Mouse (Mus musculus): Measurements from ENCODE around the gene Cpa4.
A peak's percentile ranks its signal among the peaks of the same experiment; 100 is the strongest.

Gene Cpa4

GRCm38 (mm10) chr6:30568069-30568468, at the start of gene Cpa4:
Gene Cpa4 (plus strand): TSS chr6:30568369.
- DNase-seq, result no peak

- DNase-seq, result no peak
Observed at GRCm38 (mm10) chr6:30520400-30520799, 47.8 kb upstream of the Cpa4 start.

GRCm38 (mm10) chr6:30525456-30526332, 42.5 kb upstream of the Cpa4 start:
- no peak for DNase-seq

- peak; percentile 31 to 36 for DNase-seq
Observed at GRCm38 (mm10) chr6:30526586-30527515, 41.3 kb upstream of the Cpa4 start.

- no peak for DNase-seq
Observed at GRCm38 (mm10) chr6:30528800-30529199, 39.4 kb upstream of the Cpa4 start.

- DNase-seq, result peak; percentile 70 to 76
Observed at GRCm38 (mm10) chr6:30535340-30535739, 32.8 kb upstream of the Cpa4 start.

- no peak for DNase-seq
Observed at GRCm38 (mm10) chr6:30538240-30538639, 29.9 kb upstream of the Cpa4 start.

- DNase-seq, result no peak
Observed at GRCm38 (mm10) chr6:30538800-30539199, 29.4 kb upstream of the Cpa4 start.

GRCm38 (mm10) chr6:30541009-30541799, 27.0 kb upstream of the Cpa4 start, which contains the start of gene Cpa2:
Gene Cpa2 (plus strand): TSS chr6:30541582.
- no peak for DNase-seq

GRCm38 (mm10) chr6:30542277-30542676, 25.9 kb upstream of the Cpa4 start:
- no peak for DNase-seq

GRCm38 (mm10) chr6:30543077-30543476, 25.1 kb upstream of the Cpa4 start:
- no peak for DNase-seq

GRCm38 (mm10) chr6:30543851-30544250, 24.3 kb upstream of the Cpa4 start:
- no peak for DNase-seq

- DNase-seq, result no peak
Observed at GRCm38 (mm10) chr6:30545689-30546088, 22.5 kb upstream of the Cpa4 start.

GRCm38 (mm10) chr6:30546571-30547273, 21.4 kb upstream of the Cpa4 start:
- DNase-seq, result peak; percentile 61 to 69

- peak; percentile 76 to 84 for DNase-seq
Observed at GRCm38 (mm10) chr6:30547274-30547645, 20.9 kb upstream of the Cpa4 start.

GRCm38 (mm10) chr6:30547656-30548306, 20.4 kb upstream of the Cpa4 start:
- DNase-seq, result peak; percentile 33 to 55

GRCm38 (mm10) chr6:30549231-30549761, 18.9 kb upstream of the Cpa4 start:
- peak; percentile 55 to 65 for DNase-seq

GRCm38 (mm10) chr6:30550496-30551192, 17.5 kb upstream of the Cpa4 start:
- no peak for DNase-seq

- DNase-seq, result no peak
Observed at GRCm38 (mm10) chr6:30551193-30551515, 17.0 kb upstream of the Cpa4 start.

Data from cerebellum, postnatal 14 days (tissue).